17 mouse cellular contexts compared by ENCODE assay signal in the genomic region with DNA sequence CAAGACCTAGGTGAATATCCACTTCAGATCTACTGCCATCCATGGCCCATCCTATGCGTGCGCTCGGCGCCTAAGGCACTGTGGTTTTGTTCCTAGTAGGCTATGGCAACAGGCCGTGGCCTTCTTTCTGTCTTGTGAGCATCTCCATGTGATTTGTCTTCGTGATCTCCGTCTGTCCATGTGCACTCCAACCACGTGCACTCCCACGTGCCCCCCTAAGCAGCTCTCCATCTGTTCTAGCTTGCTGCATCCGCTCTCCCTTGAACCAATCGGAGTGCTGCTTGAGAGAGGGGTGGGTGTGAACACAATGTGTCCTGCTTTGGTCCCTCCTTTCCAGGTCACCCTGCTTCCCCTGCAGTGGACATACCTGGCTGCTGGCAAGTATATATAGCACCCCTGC.
DNase-seq lines count a peak whose midpoint lies in the region; ATAC-seq lines count a peak whose summit lies in the region.
"Had no signal": no experiment of that assay in that cellular context is flagged by ENCODE, and none has a peak within 500 bp of the region (broad histone marks: within the 10 kb centered on the region; RNA-seq: fewer than 3 reads in every experiment).

No protein-coding gene starts in this region.

- peak overlapping the region; percentile 51 for H3K27ac ChIP-seq in hindbrain, embryonic 15.5 days (replicated peaks)
- no peak overlapping the region for H3K27ac ChIP-seq in hindbrain, embryonic 14.5 days
- peak overlapping the region; percentile 53; the same call in 1 of the 2 replicates for H3K27ac ChIP-seq in midbrain, embryonic 15.5 days
- H3K27ac ChIP-seq in midbrain, embryonic 10.5 days (replicated peaks) = no peak overlapping the region
- H3K27ac ChIP-seq: embryonic facial prominence, embryonic 13.5 days; heart, embryonic 15.5 days; hindbrain, embryonic 10.5 days; limb, embryonic 10.5 days; liver, embryonic 13.5 days had no signal

- peaks cover 28% of the 10 kb centered on the region for H3K4me1 ChIP-seq in hindbrain, embryonic 15.5 days (replicated peaks)
- H3K4me1 ChIP-seq in hindbrain, embryonic 14.5 days (replicated peaks; ENCODE audit: control insufficient read depth, insufficient read depth, low read length) = peaks cover 15% of the 10 kb centered on the region; the same call in 1 of the 2 replicates
- peaks cover 21% of the 10 kb centered on the region for H3K4me1 ChIP-seq in midbrain, embryonic 15.5 days
- H3K4me1 ChIP-seq in midbrain, embryonic 10.5 days = peaks cover 22% of the 10 kb centered on the region
- H3K4me1 ChIP-seq: embryonic facial prominence, embryonic 13.5 days; heart, embryonic 15.5 days; limb, embryonic 10.5 days; liver, embryonic 13.5 days had no signal

- 81% methylated on average over 11 of the region's 11 CpGs for WGBS in hindbrain, embryonic 15.5 days
- 87% methylated on average over 11 of the region's 11 CpGs for WGBS in hindbrain, embryonic 14.5 days
- WGBS in midbrain, embryonic 15.5 days = 85% methylated on average over 11 of the region's 11 CpGs
- WGBS in midbrain, embryonic 10.5 days = 92% methylated on average over 11 of the region's 11 CpGs

- no peak for DNase-seq in hindbrain, embryonic 14.5 days (ENCODE audit: low spot score)
- DNase-seq in midbrain, embryonic 10.5 days (ENCODE audit: low spot score) = no peak
- peak; percentile 36 to 45 for DNase-seq in left cerebral cortex, postnatal 36 days (ENCODE audit: low spot score in 2 of 2)
- no peak for DNase-seq in embryo, embryonic 9.5 days (ENCODE audit: extremely low spot score)
- DNase-seq: adrenal gland, adult 2 months; heart, adult 18-20 months; kidney, adult 2 months; kidney, postnatal 36 days; liver, embryonic 13.5 days; thymus, adult 18-20 months had no signal

- no peak overlapping the region for H3K4me3 ChIP-seq in hindbrain, embryonic 15.5 days
- no peak overlapping the region for H3K4me3 ChIP-seq in hindbrain, embryonic 14.5 days (replicated peaks; ENCODE audit: low read length)
- no peak overlapping the region for H3K4me3 ChIP-seq in midbrain, embryonic 15.5 days
- H3K4me3 ChIP-seq in midbrain, embryonic 10.5 days = no peak overlapping the region
- H3K4me3 ChIP-seq: embryonic facial prominence, embryonic 13.5 days; heart, embryonic 15.5 days; hindbrain, embryonic 10.5 days; limb, embryonic 10.5 days; liver, embryonic 13.5 days had no signal

- no peaks in the 10 kb centered on the region for H3K27me3 ChIP-seq in hindbrain, embryonic 15.5 days
- H3K27me3 ChIP-seq in hindbrain, embryonic 14.5 days (ENCODE audit: control insufficient read depth, insufficient read depth, low read length) = no peaks in the 10 kb centered on the region
- no peaks in the 10 kb centered on the region for H3K27me3 ChIP-seq in midbrain, embryonic 15.5 days (replicated peaks)
- H3K27me3 ChIP-seq in midbrain, embryonic 10.5 days (ENCODE audit: low read depth, poor library complexity, severe bottlenecking) = no peaks in the 10 kb centered on the region
- H3K27me3 ChIP-seq: embryonic facial prominence, embryonic 13.5 days; heart, embryonic 15.5 days; liver, embryonic 13.5 days had no signal

- no peaks in the 10 kb centered on the region for H3K36me3 ChIP-seq in hindbrain, embryonic 15.5 days
- H3K36me3 ChIP-seq in hindbrain, embryonic 14.5 days (replicated peaks; ENCODE audit: control insufficient read depth, insufficient read depth) = no peaks in the 10 kb centered on the region
- H3K36me3 ChIP-seq in midbrain, embryonic 15.5 days (replicated peaks) = no peaks in the 10 kb centered on the region
- H3K36me3 ChIP-seq in midbrain, embryonic 10.5 days = no peaks in the 10 kb centered on the region
- H3K36me3 ChIP-seq: embryonic facial prominence, embryonic 13.5 days; heart, embryonic 15.5 days; hindbrain, embryonic 10.5 days; limb, embryonic 10.5 days; liver, embryonic 13.5 days had no signal

- no peak for ATAC-seq in hindbrain, embryonic 15.5 days (ENCODE audit: low FRiP score, low read depth)
- no peak for ATAC-seq in hindbrain, embryonic 14.5 days (ENCODE audit: low FRiP score)
- ATAC-seq in midbrain, embryonic 15.5 days (replicated peaks) = no peak
- ATAC-seq in megakaryocyte progenitor cell, adult 5-6 weeks (replicated peaks; ENCODE audit: poor library complexity) = no peak

- no peaks in the 10 kb centered on the region for H3K9me3 ChIP-seq in hindbrain, embryonic 15.5 days
- H3K9me3 ChIP-seq in hindbrain, embryonic 14.5 days (ENCODE audit: control insufficient read depth, low read length) = no peaks in the 10 kb centered on the region
- no peaks in the 10 kb centered on the region for H3K9me3 ChIP-seq in midbrain, embryonic 15.5 days
- no peaks in the 10 kb centered on the region for H3K9me3 ChIP-seq in midbrain, embryonic 10.5 days (replicated peaks)
- H3K9me3 ChIP-seq: embryonic facial prominence, embryonic 13.5 days; heart, embryonic 15.5 days; hindbrain, embryonic 10.5 days; limb, embryonic 10.5 days; liver, embryonic 13.5 days had no signal

- no peak overlapping the region for H3K4me2 ChIP-seq in hindbrain, embryonic 15.5 days
- H3K4me2 ChIP-seq in hindbrain, embryonic 14.5 days (replicated peaks) = no peak overlapping the region
- no peak overlapping the region for H3K4me2 ChIP-seq in midbrain, embryonic 15.5 days
- H3K4me2 ChIP-seq: embryonic facial prominence, embryonic 13.5 days; heart, embryonic 15.5 days; liver, embryonic 13.5 days had no signal

- H3K9ac ChIP-seq in hindbrain, embryonic 15.5 days = no peak overlapping the region
- H3K9ac ChIP-seq in hindbrain, embryonic 14.5 days = no peak overlapping the region
- no peak overlapping the region for H3K9ac ChIP-seq in midbrain, embryonic 15.5 days
- H3K9ac ChIP-seq: embryonic facial prominence, embryonic 13.5 days; heart, embryonic 15.5 days; liver, embryonic 13.5 days had no signal

- intact Hi-C loops in left cerebral cortex, postnatal 36 days (cut with DNase I) = loop anchor here (5.0 kb wide), 1 partner anchor 43 kb away; no protein-coding TSS in a partner anchor

Comparison
In these comparisons a context has a peak if more than half of its experiments do, and no peak if none do; other contexts are left out.
1. H3K27ac ChIP-seq: peak in hindbrain, embryonic 15.5 days (single experiment) and midbrain, embryonic 15.5 days (single experiment); none in hindbrain, embryonic 14.5 days (single experiment) and midbrain, embryonic 10.5 days (single experiment).
2. DNase-seq: peak in left cerebral cortex, postnatal 36 days (2 of 2); none in hindbrain, embryonic 14.5 days (single experiment), midbrain, embryonic 10.5 days (single experiment) and embryo, embryonic 9.5 days (single experiment).